Mouse (Mus musculus) heart, adult 2 months (tissue): ENCODE measurements around the gene Cradd.

ENCODE experiments used
- CTCF ChIP-seq: fragments of 200-600 bp; IDR thresholded peaks from 2 replicates; pipeline ENCODE4 v1.8.1; 2022; ENCODE audit warnings: antibody characterized with exemption, mild to moderate bottlenecking, moderate library complexity
- POLR2A ChIP-seq: fragments of 200-500 bp; IDR thresholded peaks from 2 replicates; pipeline ENCODE4 v1.6.1; 2011; ENCODE audit warnings: mild to moderate bottlenecking, low read depth, low read length, control low read depth; ENCODE audit not compliant: insufficient read depth

DNA sequence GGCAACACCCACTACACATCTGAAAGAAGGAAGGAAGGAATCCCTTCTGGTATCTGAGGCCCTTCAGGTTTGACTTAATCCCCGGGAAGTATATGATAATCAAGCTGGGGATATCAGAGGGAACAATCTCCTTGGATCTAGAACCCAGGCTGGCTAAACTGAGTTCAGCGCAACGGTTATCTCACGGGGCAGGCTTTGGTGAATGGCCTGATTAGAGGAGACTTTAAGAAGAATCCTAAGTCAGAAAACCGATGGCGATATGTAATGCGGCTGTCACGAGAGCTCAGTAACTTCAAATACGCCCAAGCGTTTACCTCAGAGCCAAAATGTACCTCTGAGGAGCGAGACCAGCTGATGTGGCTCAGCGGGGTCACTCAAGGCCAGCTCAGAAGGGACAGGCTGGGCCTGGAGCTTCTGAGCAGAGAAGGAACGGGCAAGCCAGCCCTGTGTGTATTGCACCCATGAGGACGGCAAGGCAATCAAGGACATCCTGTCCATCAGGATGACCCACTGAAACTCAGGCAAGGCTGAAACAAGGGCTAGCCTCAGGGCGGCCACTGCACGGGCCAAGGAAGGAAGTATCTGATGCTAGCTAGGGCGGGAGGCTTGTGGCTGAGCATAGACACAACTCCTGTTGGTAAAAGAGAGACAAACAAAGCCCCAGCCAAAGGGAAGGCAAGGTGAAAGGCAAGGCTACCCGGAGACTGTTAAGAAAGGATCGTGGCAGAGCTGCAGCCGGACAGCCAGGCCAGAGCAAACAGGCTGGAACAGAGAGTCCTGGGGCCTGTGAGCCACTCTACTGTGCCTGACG, 6.1 kb downstream of the Cradd start:
- no peak for TF ChIP-seq CTCF
- no peak; the same call in 1 of the 2 replicates for TF ChIP-seq POLR2A
